Mouse (Mus musculus): ENCODE measurements at regions not wholly inside any gene's neighbourhood (a gene's known extent, or its start where the extent isn't known, plus 50 kb on each side); places are given as distances from the start of the nearest gene placed in this dataset.

GRCm38 (mm10) chr14:105950924-105951323, 54.3 kb upstream of the Spry2 start:
- DNase-seq (ENCODE audit: extremely low spot score in 1 of 2, low spot score in 2 of 2) = no peak
- intact Hi-C loops (cut with DNase I) = no loop called here

DNA sequence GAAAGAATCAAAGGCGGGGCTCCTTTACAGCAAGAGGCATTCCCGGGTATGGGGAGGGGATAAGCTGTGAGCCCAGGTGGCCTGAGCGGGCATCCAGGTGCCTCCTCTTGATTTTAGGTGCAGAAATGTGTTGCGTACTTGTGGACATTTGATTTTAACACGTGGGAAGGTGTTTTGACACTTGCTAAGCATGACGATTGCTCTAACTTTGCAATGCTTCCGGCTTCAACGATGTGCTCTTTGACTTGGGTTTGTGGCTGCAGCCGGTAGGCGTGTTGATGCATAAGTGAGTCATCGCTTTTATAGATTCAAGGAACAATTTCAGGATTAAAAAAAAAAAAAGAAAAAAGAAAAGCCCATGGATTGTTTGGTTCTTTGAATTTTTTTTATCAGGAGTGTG, 58.5 kb upstream of the Spry2 start:
- intact Hi-C loops (cut with DNase I) = no loop called here
- DNase-seq (ENCODE audit: extremely low spot score in 1 of 2, low spot score in 2 of 2) = no peak

GRCm38 (mm10) chr14:105956796-105957195, 60.2 kb upstream of the Spry2 start:
- intact Hi-C loops (cut with DNase I) = no loop called here
- DNase-seq (ENCODE audit: extremely low spot score in 1 of 2, low spot score in 2 of 2) = no peak

GRCm38 (mm10) chr14:105958005-105958404, 61.4 kb upstream of the Spry2 start:
- intact Hi-C loops (cut with DNase I) = no loop called here
- DNase-seq (ENCODE audit: extremely low spot score in 1 of 2, low spot score in 2 of 2) = no peak

DNA sequence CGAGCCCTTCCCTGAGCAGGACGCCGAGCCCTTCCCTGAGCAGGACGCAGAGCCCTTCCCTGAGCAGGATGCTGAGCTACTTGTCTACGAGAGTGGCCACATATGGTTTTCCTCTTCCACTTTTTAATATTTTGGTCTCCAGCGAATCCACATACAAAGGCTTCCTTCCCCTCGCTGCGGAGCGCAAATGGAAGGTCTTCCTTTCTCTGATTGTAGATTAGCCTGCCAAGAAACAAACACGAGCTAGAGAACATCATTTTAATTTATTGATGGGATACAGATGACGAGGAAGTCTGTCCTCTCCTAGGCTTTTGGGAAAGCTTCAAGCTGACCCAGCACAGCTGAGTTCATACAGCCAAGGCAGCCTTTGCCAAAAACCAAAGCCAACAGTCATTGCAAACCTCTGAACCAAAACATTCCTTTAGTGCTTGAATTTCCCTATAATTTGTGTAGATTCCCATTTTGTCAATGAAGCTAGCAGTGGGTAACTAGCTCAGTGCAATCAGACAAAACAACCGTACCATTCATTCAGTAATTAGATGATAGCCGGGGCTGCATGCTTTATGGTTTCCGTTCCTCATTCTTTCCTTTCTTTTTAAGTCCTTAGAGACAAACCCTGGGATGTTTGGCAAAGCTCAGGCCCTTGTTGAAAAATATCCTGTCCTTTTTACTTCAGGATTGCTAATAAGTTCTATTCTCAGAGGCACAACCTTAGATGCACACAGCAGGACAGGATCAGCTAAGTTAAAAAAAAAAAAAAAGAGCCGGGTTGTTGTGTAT, 83.1 kb upstream of the Spry2 start:
- intact Hi-C loops (cut with DNase I) = no loop called here
- DNase-seq (ENCODE audit: extremely low spot score in 1 of 2, low spot score in 2 of 2) = no peak

- intact Hi-C loops (cut with DNase I) = no loop called here
- DNase-seq (ENCODE audit: extremely low spot score in 1 of 2, low spot score in 2 of 2) = no peak
These were observed 83.7 kb upstream of the Spry2 start for GRCm38 (mm10) chr14:105980324-105980680.

GRCm38 (mm10) chr14:105987341-105987882, 90.8 kb upstream of the Spry2 start:
- DNase-seq (ENCODE audit: extremely low spot score in 1 of 2, low spot score in 2 of 2) = no peak
- intact Hi-C loops (cut with DNase I) = no loop called here

- intact Hi-C loops (cut with DNase I) = no loop called here
- no peak for DNase-seq (ENCODE audit: extremely low spot score in 1 of 2, low spot score in 2 of 2)
These were observed 92.1 kb upstream of the Spry2 start for GRCm38 (mm10) chr14:105988738-105989137.

GRCm38 (mm10) chr14:105993124-105993523, 96.5 kb upstream of the Spry2 start:
- intact Hi-C loops (cut with DNase I) = no loop called here
- DNase-seq (ENCODE audit: extremely low spot score in 1 of 2, low spot score in 2 of 2) = no peak

DNA sequence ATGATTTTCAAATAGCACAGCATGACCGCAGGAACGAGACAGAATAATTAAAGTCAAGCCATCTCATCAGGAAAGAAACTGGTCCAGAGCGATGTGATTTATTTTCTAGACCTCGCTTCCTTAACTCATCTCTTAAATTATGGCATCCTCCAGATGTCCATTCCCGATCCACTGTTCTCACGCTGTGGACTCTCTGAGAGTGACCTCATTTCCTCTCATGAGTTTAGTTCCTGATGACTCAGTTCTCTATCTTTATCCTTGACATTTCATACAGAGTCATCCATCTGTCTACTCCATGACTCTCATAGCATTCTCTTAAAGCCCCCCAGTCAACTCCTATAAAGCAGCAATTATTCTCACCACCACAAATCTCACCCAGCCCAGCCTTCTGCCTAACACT, 103.2 kb upstream of the Spry2 start:
- no peak for DNase-seq (ENCODE audit: extremely low spot score in 1 of 2, low spot score in 2 of 2)

DNA sequence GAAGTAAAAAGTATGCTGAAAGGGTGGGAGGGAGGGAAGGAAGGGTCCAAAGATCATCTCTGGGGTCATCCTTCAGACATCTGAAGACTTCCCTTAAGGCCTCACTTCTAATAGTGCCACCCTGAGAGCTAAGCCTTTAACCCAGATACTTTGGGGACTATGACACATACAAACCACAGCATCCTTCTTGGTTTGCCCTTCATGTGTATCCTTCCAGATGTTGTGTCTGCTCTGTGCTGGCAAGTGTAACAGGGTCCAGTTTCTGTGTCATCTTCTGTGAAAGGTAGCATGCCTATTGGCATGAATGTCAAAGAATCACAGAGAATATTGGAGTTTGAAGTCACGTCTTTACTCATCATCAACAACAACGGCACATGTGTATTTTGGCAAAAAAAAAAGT, 98.2 kb upstream of the Trim52 start:
- intact Hi-C loops (cut with DNase I) = no loop called here
- no peak for DNase-seq (ENCODE audit: extremely low spot score in 1 of 2, low spot score in 2 of 2)

More for the DNA sequence above, 103.2 kb upstream of the Spry2 start:
- intact Hi-C loops (cut with DNase I) = no loop called here

DNA sequence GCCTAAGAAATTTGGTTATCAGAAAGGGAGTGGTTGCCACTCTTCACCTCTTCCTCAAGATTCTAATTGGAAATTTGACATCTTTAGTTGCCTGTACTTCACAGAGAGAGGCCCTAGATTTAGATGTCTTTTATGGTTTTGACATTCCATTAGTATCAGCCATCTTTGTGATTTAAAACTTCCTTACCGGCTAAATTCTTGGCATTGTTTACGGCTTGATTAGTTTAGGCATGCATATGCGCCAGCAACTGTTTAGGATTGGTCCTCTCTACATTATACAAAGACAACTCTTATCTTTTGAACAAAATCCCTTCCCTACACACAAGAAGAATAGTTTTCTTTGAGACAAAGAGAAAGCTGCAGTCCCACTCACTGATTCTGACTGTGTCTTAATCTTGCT, 97.0 kb upstream of the Trim52 start:
- intact Hi-C loops (cut with DNase I) = no loop called here
- DNase-seq (ENCODE audit: extremely low spot score in 1 of 2, low spot score in 2 of 2) = no peak

- peak in 1 of 2 experiments; percentile 28 for DNase-seq (ENCODE audit: extremely low spot score in 1 of 2, low spot score in 2 of 2)
- intact Hi-C loops (cut with DNase I) = no loop called here
These were observed 95.0 kb upstream of the Trim52 start for GRCm38 (mm10) chr14:106010961-106011360.

DNA sequence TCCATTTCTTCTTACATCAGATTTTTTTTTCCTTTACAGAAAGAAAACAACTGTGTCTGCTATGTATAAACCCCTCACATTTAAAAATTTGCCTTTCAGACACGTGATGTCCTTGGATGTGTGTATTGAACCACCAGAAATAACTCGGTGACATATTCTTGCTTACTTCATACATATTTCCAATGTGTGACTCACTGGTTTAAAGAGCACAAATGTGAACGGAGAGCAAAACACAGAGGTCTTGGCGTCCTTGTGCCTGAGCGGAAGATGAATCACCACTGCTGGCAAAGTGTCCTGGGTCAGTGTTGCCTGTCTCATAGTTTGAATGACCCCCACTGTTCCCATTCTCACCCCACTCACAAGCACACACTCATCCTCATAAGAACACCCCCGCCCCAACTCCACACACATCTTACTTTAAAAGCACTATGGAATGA, 94.0 kb upstream of the Trim52 start:
- intact Hi-C loops (cut with DNase I) = no loop called here
- DNase-seq (ENCODE audit: extremely low spot score in 1 of 2, low spot score in 2 of 2) = peak in 1 of 2 experiments; percentile 4

- intact Hi-C loops (cut with DNase I) = no loop called here
- no peak for DNase-seq (ENCODE audit: extremely low spot score in 1 of 2, low spot score in 2 of 2)
These were observed 83.2 kb upstream of the Trim52 start for GRCm38 (mm10) chr14:106022806-106023205.

DNA sequence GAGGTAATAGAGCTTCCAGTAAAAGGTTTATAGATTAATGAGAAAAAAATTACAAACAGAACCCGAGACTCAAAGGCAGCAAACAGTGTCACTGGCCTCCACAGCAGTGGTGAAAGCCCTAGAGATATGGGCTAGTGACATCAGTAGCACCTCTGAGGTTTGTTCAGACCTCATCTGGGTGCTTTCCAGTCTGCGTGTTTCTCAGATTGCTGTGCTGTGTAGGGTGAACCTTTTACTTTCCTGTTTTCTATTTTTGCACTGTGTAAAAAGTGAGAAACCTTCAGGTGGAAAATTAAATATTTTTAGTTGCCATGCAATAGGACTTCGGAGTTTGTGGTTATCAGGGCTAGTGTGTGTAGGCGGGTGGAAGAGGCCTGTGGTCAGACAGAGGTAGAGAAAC, 79.2 kb upstream of the Trim52 start:
- intact Hi-C loops (cut with DNase I) = no loop called here
- DNase-seq (ENCODE audit: extremely low spot score in 1 of 2, low spot score in 2 of 2) = no peak

DNA sequence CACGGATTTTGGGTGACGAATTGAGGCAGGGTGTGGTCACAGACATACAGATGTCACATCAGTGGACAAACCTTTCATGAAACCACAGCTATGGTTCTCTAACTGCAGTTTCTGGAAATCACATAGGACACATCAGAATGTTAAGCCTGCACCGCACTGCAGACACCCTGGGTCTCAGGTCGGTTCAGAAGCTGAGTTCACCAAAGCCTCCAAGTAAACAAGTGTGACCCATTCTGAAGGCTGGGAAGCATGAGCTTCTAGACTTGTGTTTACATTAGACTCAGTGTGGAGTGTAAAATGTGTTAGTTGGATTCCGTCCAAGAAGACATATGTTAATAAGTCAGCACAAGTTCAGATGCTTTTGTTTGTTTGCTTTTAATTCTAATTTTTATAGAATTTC, 78.3 kb upstream of the Trim52 start:
- intact Hi-C loops (cut with DNase I) = no loop called here
- DNase-seq (ENCODE audit: extremely low spot score in 1 of 2, low spot score in 2 of 2) = no peak

DNA sequence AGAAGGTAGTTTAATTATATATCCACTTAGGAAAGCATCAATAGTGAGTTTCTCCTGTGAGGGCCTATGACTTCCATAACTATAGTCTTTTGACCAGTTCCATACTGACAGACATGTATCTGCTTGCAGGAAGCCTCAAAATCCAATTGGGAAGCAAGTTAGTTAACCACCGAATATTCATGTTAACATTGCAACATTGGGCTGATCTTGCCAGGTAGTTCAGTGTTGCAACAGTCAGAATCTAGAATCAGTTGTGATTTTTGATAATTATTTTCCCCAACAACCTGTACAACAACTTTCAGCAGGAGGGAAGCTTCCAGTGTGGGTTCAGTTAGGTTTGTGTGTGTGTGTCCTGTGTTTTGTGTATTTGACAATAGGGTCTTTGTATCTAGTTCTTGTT, 74.9 kb upstream of the Trim52 start:
- DNase-seq (ENCODE audit: extremely low spot score in 1 of 2, low spot score in 2 of 2) = no peak
- intact Hi-C loops (cut with DNase I) = no loop called here

- DNase-seq (ENCODE audit: extremely low spot score in 1 of 2, low spot score in 2 of 2) = no peak
- intact Hi-C loops (cut with DNase I) = no loop called here
These were observed 72.2 kb upstream of the Trim52 start for GRCm38 (mm10) chr14:106033793-106034192.

DNA sequence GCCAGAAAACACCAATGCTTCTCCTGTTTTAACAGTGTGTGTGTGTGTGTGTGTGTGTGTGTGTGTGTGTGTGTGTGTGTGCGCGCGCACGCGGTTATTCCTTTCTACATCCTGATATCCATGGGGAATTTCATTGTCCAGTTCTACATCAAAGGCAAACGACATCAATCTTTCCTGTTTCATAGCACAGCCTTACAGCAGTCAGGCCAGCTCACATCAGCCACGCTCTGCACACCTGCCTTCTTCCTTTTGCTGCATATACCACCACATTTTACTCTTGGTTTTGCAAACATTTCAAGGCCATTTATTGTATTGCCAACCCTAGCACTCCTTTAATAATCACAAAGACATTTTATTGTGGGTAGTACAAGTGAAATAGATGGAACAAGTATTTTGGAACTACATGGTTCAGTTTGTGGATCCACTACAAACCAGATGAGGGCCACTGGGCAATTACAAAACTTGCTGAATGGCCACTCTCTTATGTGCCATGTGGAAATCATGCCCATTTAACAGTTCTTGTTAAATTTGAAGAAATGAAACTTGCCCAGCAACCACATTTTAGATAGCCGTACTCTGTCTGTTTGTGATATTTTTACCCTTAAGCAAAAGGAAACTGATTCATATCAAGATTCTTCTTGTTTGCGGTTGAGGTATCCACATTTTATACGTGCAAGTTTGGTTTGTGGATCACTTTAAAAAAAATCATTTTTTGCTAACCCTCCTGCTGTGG, 70.9 kb upstream of the Trim52 start:
- intact Hi-C loops (cut with DNase I) = no loop called here
- no peak for DNase-seq (ENCODE audit: extremely low spot score in 1 of 2, low spot score in 2 of 2)

All from left cerebral cortex, postnatal 10 days (tissue).